Mouse (Mus musculus) erythroblast, adult 5-6 weeks (primary cell): ENCODE data around the gene 1700037H04Rik. TPM values are rescaled to one million over a fixed set of nuclear protein-coding genes. Genes with fewer than 3 reads are reported as not detected.

Experiments used
- ATAC-seq: replicated peaks from 2 replicates; pipeline ENCODE4 v1.8.0; 2016; ENCODE audit warnings: moderate number of reproducible peaks, mild to moderate bottlenecking, moderate TSS enrichment, inconsistent platforms; ENCODE audit not compliant: poor library complexity, low FRiP score, severe bottlenecking
- total RNA-seq, 2 experiments: library from RNA; stranded (forward) in 1 of 2; stranded (reverse) in 1 of 2; fragments of 150-400 nt in 1 of 2; fragments of 200-764, 138-1000 nt in 1 of 2; gene quantifications; 2 replicates each; pipeline versions ENCODE4 v1.2.3 to v1.2.4; 2015 to 2017; ENCODE audit warnings: low replicate concordance in 2 of 2

The 1700037H04Rik gene
- total RNA-seq, 2 experiments from 2014 or later: 49.3 to 92.0 TPM

DNA sequence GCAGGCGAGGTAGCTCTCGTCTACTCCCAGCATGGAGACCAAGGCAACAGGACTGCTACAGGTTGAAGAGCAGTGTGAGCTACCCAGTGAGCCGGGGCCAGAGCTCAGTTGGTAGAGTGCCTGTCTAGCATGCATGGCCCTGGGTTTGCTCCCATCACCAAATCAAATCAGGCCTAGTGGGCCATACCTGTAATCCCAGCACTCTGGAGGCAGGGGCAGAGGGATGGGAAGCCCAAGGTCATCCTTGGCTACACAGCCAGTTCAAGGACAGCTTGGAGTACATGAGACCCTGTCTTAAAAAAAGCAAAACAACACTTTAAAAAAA is 10.7 kb downstream of the 1700037H04Rik start:
- ATAC-seq: no peak

DNA sequence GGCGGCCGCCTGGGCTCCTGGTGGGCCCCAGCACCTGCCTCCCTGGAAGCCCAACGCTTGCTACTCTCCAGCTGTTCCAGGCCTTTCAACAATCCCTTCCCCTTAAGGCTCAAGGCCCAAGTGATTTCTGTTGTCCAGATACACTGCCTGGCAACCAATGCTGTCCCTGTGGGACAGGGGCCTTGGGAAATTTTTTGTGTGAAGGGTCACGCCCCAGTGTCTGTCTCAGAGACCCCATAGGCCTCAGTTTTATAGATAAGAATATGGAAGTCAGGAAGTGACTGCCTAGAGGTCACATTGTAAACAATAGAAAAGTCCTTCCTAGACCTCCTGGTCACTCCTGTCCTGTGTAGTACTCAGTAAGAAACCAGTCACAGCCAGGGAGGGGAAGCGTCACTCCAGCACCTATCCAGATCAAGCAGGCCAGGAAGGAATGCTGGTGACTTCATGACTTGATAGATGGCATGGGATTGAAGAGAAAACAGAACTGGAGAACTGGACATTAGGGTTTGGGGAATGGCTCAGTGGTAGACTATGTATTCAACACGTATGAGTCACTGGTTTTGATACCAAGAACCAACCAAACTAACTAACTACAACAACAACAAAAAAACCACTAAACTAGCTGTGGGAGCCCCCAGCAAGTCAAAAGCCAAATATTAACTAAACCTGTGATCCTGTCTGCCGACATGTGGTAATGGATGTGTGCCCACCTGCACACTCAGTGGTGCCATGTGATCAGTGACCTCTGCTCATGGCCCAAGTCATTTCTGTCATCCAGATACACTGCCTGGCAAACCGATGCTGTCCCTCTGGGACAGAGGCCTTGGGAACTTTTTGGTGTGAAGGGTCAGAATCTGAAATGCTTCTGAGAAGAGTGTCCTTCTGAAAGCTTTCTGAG is 11.3 kb downstream of the 1700037H04Rik start:
- ATAC-seq: no peak

DNA sequence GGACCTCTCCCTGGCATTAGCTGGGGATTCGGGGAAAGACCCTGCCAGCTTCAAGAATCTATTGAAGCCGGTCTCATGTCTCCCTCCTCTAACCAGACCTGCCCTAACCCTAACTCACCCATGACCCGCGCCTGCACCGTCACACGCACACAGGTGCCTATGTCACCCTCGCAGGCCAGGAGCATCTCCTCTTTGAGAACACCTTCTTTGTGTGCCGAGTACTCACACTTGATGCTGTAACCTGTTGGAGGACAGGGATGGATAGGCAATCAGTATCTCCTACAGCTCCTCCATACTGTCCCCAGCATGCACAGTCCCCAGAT is 12.9 kb downstream of the 1700037H04Rik start:
- no peak for ATAC-seq

DNA sequence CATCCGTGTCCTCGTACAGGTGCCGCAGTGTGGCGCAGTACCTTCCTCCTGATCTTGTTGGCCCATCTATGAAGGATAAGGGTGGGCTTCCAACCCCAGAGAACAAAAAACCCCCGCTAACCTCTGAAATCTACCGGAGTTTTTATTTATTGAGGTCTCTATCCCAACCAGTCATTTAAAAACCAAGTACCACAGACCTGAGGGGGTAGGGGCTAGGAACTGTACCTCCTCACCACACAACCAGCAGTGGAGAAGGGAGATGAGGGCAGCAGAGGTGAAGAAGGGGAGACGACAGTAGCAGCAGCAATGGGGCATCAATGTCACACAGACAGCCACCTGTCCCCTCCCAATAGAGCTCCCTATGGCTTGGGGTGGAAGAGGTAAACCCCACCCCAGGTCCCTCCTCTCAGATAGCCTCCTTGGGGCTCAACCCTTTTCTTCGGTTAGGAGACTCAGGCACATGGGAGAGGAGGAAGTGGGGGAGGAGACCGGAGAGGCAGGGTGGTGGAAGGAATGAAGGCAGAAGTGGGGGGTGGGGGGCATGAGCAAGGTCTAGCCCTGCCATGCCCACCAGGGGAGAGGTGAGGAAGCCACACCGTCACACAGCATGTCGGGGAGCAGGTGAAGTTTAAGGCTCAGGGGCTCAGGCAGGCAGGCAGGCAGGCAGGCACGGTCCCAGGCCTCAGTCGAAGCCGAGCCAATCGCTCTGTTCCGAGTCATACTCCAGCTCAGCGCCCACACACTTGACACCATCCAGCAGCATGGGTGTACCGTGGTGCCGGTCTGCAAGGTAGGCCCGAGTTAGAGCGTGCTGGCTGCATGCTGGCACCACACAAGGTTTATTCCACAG is 13.5 kb downstream of the 1700037H04Rik start:
- ATAC-seq: no peak

- ATAC-seq: no peak
Measured at GRCm38 (mm10) chr2:131145536-131145935, 14.3 kb downstream of the 1700037H04Rik start.

DNA sequence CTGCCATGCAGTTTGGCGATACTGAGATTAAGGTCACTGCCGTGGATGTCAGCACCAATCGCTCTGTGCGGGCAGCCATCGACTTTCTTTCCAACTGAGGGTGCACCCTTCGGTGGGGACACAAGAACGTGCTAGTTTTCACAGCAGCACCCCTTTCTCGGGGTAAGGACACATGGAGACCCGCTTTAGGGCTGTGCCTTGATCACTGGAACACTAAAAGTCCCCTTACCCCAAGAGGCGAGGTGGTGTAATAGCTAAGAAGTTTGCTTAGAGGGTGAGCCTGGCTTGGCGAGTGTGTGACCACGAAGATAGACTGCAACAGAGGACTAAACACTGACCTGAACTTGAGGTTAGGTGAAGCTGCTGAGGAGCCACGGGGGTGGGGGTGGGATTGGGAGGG is 14.8 kb downstream of the 1700037H04Rik start:
- no peak for ATAC-seq

- ATAC-seq: no peak
Measured at GRCm38 (mm10) chr2:131143007-131143780, 16.7 kb downstream of the 1700037H04Rik start.

DNA sequence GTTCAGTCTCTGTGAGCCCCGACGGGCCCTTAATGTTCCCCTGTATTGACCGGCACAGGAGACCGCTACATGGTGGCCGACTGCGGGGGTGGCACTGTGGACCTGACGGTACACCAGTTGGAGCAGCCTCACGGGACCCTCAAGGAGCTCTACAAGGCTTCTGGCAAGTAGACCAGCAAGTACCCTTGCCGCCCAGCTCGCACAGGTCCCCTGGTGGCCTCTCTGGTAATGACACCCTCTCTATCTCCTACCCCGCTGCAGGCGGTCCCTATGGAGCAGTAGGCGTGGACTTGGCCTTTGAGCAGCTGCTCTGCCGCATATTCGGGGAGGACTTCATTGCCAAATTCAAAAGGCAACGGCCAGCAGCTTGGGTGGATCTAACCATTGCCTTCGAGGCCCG is 17.3 kb downstream of the 1700037H04Rik start:
- ATAC-seq: peak; percentile 89

DNA sequence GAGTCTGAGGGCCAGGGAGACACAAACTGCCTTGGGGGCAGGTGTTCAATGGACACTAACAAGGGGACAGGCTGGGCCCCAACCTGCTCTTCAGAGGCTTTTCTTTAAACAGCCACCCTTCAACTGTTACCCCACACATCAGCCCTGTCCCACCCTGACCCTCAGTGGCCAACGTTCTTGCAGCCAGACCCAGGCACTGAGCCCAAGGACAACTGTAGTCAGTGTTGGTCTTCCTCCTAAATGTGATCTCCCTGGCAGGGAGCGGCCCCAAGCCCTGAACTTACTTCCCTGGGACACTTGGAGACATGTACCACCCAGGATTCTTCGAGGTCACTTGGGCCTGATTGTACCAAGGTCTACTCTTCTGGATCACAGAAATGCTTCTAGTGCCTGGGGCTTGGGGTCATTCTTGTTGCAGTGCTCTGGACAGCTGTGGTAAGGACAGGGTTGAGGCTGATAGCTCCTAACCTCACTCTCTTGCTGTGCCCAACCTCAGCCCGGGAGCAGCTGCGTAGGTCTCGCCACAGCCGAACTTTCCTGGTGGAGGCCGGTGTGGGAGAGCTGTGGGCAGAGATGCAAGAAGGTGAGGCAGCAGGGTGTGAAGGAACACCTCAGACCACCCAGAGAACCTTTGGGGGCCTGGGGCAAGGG is 18.4 kb downstream of the 1700037H04Rik start:
- no peak for ATAC-seq

GRCm38 (mm10) chr2:131140533-131140905 is 19.4 kb downstream of the 1700037H04Rik start:
- ATAC-seq: no peak

- no peak for ATAC-seq
Measured at GRCm38 (mm10) chr2:131139886-131140532, 19.9 kb downstream of the 1700037H04Rik start.

DNA sequence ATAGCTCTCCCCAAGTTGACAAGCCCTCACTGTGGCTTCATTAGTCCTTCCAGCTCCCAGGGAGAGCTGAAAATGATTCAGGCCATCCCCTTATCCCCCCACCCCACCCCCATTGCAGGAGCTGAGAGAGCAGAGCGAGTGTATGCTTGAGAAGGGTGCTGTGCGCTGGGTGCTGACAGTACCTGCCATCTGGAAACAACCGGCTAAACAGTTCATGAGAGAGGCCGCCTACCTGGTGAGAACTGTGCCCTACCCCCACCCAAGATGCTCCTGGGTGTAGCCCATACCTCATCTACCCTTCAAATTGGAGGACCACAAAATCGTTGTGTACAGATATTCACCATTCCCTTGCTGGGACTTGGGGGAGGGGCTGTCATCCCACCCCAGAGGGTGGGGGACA is 20.6 kb downstream of the 1700037H04Rik start:
- no peak for ATAC-seq

GRCm38 (mm10) chr2:131138760-131139159 is 21.1 kb downstream of the 1700037H04Rik start:
- ATAC-seq: no peak

DNA sequence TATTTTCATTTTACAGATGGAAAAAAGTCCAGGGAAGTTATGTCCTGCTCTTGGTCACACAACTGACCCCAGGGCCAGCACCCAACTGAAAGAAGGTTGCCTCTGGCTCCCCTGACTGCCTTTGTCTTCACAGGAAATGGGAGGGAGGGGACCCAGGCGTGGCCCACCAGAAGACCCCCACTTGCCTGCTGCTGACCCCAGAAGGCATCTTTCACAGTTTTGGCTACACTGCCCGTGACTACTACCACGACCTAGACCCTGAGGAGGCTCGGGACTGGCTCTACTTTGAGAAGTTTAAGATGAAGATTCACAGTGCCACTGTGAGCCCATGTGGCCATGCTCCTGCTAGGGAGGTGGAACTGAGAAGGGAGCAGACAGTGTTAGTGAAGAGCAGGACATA is 21.6 kb downstream of the 1700037H04Rik start:
- ATAC-seq: no peak

- ATAC-seq: peak; percentile 92
Measured at GRCm38 (mm10) chr2:131135521-131136139, 24.3 kb downstream of the 1700037H04Rik start.

GRCm38 (mm10) chr2:131134826-131135400 is 25.0 kb downstream of the 1700037H04Rik start:
- ATAC-seq: no peak

- ATAC-seq: no peak
Measured at GRCm38 (mm10) chr2:131134381-131134780, 25.5 kb downstream of the 1700037H04Rik start.

GRCm38 (mm10) chr2:131132930-131133547 is 26.8 kb downstream of the 1700037H04Rik start, which contains the start of gene Gm11037:
Gene Gm11037, plus strand, starts transcription at chr2:131133497.
- no peak for ATAC-seq
